Mouse (Mus musculus) bone marrow macrophage, adult 2 months (primary cell): ENCODE data around the gene Azgp1.

ENCODE experiments used
- CTCF ChIP-seq: IDR thresholded peaks from 2 replicates; pipeline ENCODE4 v1.5.1; 2012; ENCODE audit warnings: low read depth, mild to moderate bottlenecking, low read length, moderate library complexity
- POLR2A ChIP-seq: IDR thresholded peaks from 2 replicates; pipeline ENCODE4 v1.6.1; 2012; ENCODE audit warnings: mild to moderate bottlenecking, low read depth, low read length, borderline replicate concordance

DNA sequence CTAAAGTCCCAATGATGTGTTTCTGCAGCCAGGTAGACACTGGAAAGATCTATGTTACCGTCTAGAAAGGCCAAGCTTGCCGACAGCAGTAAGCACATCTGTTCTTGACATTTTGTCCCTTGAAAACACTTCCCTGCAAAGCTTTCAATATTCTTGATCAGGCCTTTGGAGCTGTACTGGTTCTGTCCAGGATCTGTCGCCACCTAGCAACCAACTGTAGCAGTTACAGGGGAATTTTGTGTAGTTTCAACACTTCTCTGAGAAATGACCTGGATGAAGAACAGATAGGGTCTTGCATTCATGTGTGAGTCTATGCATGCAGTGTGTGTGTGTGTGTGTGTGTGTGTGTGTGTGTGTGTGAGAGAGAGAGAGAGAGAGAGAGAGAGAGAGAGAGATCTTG, 7.6 kb upstream of the Azgp1 start:
- TF ChIP-seq POLR2A (no peak), CTCF (no peak)
